Mouse (Mus musculus): ENCODE measurements around the gene Il27ra. TPM values are rescaled to one million over a fixed set of nuclear protein-coding genes. Genes with fewer than 3 reads are reported as not detected.

Il27ra gene
- polyA plus RNA-seq, 1 experiment from 2014 or later = 4.4 TPM

DNA sequence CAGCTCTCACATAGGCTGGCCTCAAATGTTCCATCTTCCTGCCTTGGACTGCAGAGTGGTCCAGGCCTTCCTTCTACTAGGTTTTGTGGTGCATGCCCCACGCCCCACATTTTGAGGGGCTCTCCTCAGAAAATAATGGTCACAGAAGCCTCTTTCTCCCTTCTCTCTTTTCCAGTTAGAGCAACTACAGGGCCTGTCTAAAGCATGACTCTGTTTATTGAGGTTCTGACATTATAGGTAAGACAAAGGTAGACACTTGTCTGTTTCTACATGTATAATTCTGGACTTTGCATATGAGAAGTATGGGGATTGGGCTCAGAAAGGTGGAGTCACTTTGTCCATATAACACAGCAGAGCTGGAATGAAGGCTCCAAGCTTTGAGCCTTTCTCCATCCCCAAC lies 22.6 kb upstream of the Il27ra start, which contains the start of gene Gm10643:
Gene Gm10643 (minus strand): TSS at position 101 of the 400 bp plus-strand sequence.
- no peaks in the 10 kb centered on the region for H3K27me3 ChIP-seq (replicated peaks)
- peaks cover 26% of the 10 kb centered on the region for H3K4me1 ChIP-seq (replicated peaks)
- peak within 1 kb of the TSS; percentile 83 for H3K27ac ChIP-seq (ENCODE audit: poor library complexity, severe bottlenecking)
- peak within 1 kb of the TSS; percentile 97 for H3K4me3 ChIP-seq
- H3K4me2 ChIP-seq = peak within 1 kb of the TSS; percentile 75
- H3K9me3 ChIP-seq (replicated peaks) = no peaks in the 10 kb centered on the region
- peak within 1 kb of the TSS; percentile 76 for H3K9ac ChIP-seq
- WGBS = 97% methylated on average over 1 of the region's 1 CpGs
- no peak for ATAC-seq (ENCODE audit: insufficient number of reproducible peaks, low FRiP score)
- no peaks in the 10 kb centered on the region for H3K36me3 ChIP-seq

DNA sequence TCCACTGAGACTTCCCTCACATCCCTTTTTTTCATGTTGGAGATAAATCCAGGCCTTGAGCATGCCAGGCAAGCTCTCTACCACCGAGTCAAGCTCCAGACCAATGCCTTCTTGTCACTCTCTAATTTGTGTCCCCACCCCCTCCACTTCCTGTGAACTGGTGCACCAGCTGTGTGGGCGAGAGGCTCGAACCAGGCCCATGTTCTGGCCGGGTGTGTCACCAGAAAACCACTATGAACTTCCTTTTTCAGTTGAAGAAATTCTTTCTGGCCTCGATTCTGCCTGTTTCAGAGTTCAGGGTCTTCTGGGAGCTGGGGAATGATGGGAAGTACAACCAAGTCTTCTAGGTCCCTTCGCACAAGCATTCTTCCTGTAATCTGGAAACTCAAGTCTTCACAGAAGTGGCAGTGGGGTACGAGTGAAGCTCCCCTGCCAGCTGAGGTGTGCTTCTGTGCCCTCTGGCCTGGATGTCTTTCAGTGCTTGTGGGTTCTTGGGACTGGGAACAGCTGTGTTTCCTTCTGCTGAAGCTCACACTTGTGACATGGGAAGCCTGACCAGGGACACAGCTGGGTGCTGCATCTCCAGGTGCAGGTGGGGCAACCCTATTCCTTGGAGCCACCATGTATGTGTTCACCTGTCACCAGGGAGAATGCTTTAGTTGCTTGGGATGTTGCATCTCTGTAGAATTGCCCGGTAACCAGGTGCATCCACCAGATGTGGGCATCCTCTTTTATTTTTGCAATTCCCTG lies 21.6 kb upstream of the Il27ra start:
- H3K27ac ChIP-seq (ENCODE audit: poor library complexity, severe bottlenecking) = no peak overlapping the region
- no peaks in the 10 kb centered on the region for H3K27me3 ChIP-seq (replicated peaks)
- H3K4me3 ChIP-seq = no peak overlapping the region
- no peak overlapping the region for H3K9ac ChIP-seq
- no peak overlapping the region for H3K4me2 ChIP-seq
- WGBS = 59% methylated on average over 8 of the region's 8 CpGs
- H3K36me3 ChIP-seq = no peaks in the 10 kb centered on the region
- ATAC-seq (ENCODE audit: insufficient number of reproducible peaks, low FRiP score) = no peak
- no peaks in the 10 kb centered on the region for H3K9me3 ChIP-seq (replicated peaks)
- H3K4me1 ChIP-seq (replicated peaks) = peaks cover 16% of the 10 kb centered on the region

DNA sequence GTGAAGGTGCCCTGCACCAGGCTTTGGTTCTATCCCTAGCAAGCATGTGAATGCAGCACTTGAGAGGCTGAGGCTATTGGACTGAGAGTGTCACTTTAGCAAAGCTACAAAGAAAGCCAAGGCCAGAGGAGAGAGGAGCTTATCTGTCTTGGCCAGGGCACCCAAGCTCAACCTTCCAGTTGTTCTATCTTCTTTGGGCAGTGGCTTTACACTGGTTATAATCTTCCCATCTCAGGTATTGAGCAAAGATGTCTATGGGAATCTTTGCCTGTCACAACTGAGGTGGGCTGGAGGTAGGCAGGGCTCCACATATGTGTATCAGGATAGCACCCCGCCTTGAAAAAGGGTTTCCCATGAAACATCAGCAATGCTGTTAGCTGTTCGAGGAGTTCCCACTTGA lies 17.9 kb upstream of the Il27ra start:
- Histone ChIP-seq H3K27me3 (replicated peaks) (no peaks in the 10 kb centered on the region), H3K9ac (no peak overlapping the region), H3K4me1 (replicated peaks) (no peaks in the 10 kb centered on the region), H3K4me2 (no peak overlapping the region), H3K9me3 (replicated peaks) (no peaks in the 10 kb centered on the region), H3K4me3 (no peak overlapping the region), H3K27ac (ENCODE audit: poor library complexity, severe bottlenecking) (no peak overlapping the region), H3K36me3 (no peaks in the 10 kb centered on the region)
- WGBS = 66% methylated on average over 2 of the region's 2 CpGs
- no peak for ATAC-seq (ENCODE audit: insufficient number of reproducible peaks, low FRiP score)

- 88% methylated on average over 2 of the region's 2 CpGs for WGBS
- Histone ChIP-seq H3K27ac (ENCODE audit: poor library complexity, severe bottlenecking) (no peak overlapping the region), H3K4me2 (no peak overlapping the region)
Observed at GRCm38 (mm10) chr8:84059226-84059625, 16.8 kb upstream of the Il27ra start.

DNA sequence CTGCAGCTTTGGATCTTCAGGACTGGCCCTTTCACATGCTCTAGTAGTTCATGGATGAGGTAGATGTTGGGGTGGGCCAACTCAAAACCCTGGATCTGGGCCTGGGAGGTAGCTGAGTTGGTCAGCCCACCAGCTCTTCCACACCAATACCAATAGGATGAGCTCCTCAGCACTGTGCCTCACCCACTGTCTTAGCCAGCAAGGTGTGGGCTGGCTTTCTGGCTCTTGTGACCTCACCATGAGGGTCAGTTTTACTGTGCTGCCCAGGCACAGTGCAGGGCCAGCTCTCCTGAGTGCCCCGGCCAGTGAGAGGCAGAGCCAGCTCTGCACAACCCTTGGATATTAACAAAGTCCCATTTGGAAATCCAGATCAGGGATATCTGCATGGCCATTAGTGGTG lies 15.4 kb upstream of the Il27ra start:
- Histone ChIP-seq H3K36me3 (no peaks in the 10 kb centered on the region), H3K27me3 (replicated peaks) (no peaks in the 10 kb centered on the region), H3K9ac (no peak overlapping the region), H3K9me3 (replicated peaks) (no peaks in the 10 kb centered on the region), H3K4me2 (no peak overlapping the region), H3K4me1 (replicated peaks) (peaks cover 3% of the 10 kb centered on the region), H3K4me3 (no peak overlapping the region), H3K27ac (ENCODE audit: poor library complexity, severe bottlenecking) (no peak overlapping the region)
- ATAC-seq (ENCODE audit: insufficient number of reproducible peaks, low FRiP score) = no peak; the same call in 1 of the 2 replicates
- WGBS = 88% methylated on average over 1 of the region's 1 CpGs

More at GRCm38 (mm10) chr8:84059226-84059625, 16.8 kb upstream of the Il27ra start:
- H3K36me3 ChIP-seq = no peaks in the 10 kb centered on the region
- ATAC-seq (ENCODE audit: insufficient number of reproducible peaks, low FRiP score) = no peak
- no peaks in the 10 kb centered on the region for H3K27me3 ChIP-seq (replicated peaks)
- H3K4me1 ChIP-seq (replicated peaks) = no peaks in the 10 kb centered on the region
- H3K9ac ChIP-seq = no peak overlapping the region
- H3K9me3 ChIP-seq (replicated peaks) = no peaks in the 10 kb centered on the region
- no peak overlapping the region for H3K4me3 ChIP-seq

DNA sequence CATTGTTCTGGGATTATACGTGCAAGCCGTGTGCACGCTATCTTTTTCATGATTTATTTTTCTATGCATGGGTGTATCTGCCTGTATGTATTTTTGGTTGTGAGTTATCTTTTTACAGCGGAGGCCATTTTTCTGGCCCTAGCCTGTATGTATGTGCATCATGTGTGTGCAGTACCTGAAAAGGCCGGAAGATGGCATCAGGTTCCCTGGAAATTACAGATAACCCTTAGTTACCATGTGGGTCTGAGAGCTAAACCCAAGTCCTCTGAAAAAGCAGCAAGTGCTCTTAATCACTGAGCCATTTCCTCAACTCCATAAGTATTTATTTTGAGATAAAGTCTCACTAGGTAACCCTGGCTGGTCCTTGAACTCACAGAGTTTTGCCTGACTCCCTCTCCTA lies 10.8 kb upstream of the Il27ra start:
- no peak for ATAC-seq (ENCODE audit: insufficient number of reproducible peaks, low FRiP score)
- Histone ChIP-seq H3K4me2 (no peak overlapping the region), H3K27ac (ENCODE audit: poor library complexity, severe bottlenecking) (no peak overlapping the region), H3K4me1 (replicated peaks) (peaks cover 25% of the 10 kb centered on the region), H3K27me3 (replicated peaks) (no peaks in the 10 kb centered on the region), H3K36me3 (no peaks in the 10 kb centered on the region), H3K4me3 (no peak overlapping the region), H3K9me3 (replicated peaks) (no peaks in the 10 kb centered on the region), H3K9ac (no peak overlapping the region)
- 80% methylated on average over 5 of the region's 5 CpGs for WGBS

GRCm38 (mm10) chr8:84052746-84053145 lies 10.4 kb upstream of the Il27ra start:
- 0 out of 2 replicates have a peak overlapping the region, but pooled peaks have one; percentile 5 for H3K27ac ChIP-seq (ENCODE audit: poor library complexity, severe bottlenecking)
- peak; percentile 81 for ATAC-seq (ENCODE audit: insufficient number of reproducible peaks, low FRiP score)
- no peaks in the 10 kb centered on the region for H3K9me3 ChIP-seq (replicated peaks)
- 43% methylated on average over 3 of the region's 3 CpGs for WGBS
- H3K4me3 ChIP-seq = no peak overlapping the region
- H3K4me2 ChIP-seq = no peak overlapping the region
- peaks cover 25% of the 10 kb centered on the region for H3K4me1 ChIP-seq (replicated peaks)
- H3K36me3 ChIP-seq = no peaks in the 10 kb centered on the region
- H3K9ac ChIP-seq = no peak overlapping the region
- no peaks in the 10 kb centered on the region for H3K27me3 ChIP-seq (replicated peaks)

- Histone ChIP-seq H3K4me1 (replicated peaks) (peaks cover 36% of the 10 kb centered on the region), H3K36me3 (no peaks in the 10 kb centered on the region), H3K9me3 (replicated peaks) (0 out of 2 replicates have a peak, but pooled peaks cover 3% of the 10 kb centered on the region), H3K27ac (ENCODE audit: poor library complexity, severe bottlenecking) (no peak overlapping the region), H3K4me3 (no peak overlapping the region), H3K4me2 (no peak overlapping the region), H3K9ac (no peak overlapping the region), H3K27me3 (replicated peaks) (peaks cover 28% of the 10 kb centered on the region)
- 65% methylated on average over 5 of the region's 5 CpGs for WGBS
- no peak for ATAC-seq (ENCODE audit: insufficient number of reproducible peaks, low FRiP score)
Observed at GRCm38 (mm10) chr8:84048171-84048570, 5.8 kb upstream of the Il27ra start.

DNA sequence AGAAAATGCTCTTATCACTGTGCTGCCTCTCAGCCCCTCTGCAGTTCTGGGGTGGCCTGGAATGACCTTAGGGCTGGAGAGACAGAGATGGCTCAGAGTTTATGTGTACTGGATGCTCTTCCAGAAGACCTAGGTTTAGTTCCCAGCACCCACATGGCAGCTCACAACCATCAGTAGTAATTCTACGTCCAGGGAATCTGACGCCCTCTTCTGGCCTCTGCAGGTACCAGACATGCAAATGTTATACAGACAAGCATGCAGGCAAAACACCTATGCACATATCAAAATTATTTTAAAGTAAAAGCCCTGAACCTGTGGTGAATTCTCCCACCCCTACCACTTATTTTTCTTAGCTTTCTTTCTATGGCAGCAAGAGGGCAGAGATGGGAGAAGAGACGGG lies 4.1 kb upstream of the Il27ra start:
- no peak overlapping the region for H3K4me2 ChIP-seq
- WGBS = 76% methylated on average over 3 of the region's 3 CpGs
- peaks cover 40% of the 10 kb centered on the region for H3K27me3 ChIP-seq (replicated peaks)
- H3K9me3 ChIP-seq (replicated peaks) = 0 out of 2 replicates have a peak, but pooled peaks cover 3% of the 10 kb centered on the region
- H3K27ac ChIP-seq (ENCODE audit: poor library complexity, severe bottlenecking) = no peak overlapping the region
- H3K4me3 ChIP-seq = no peak overlapping the region
- no peak for ATAC-seq (ENCODE audit: insufficient number of reproducible peaks, low FRiP score)
- no peak overlapping the region for H3K9ac ChIP-seq
- no peaks in the 10 kb centered on the region for H3K36me3 ChIP-seq
- peaks cover 31% of the 10 kb centered on the region for H3K4me1 ChIP-seq (replicated peaks)

- Histone ChIP-seq H3K4me1 (replicated peaks) (peaks cover 22% of the 10 kb centered on the region), H3K36me3 (no peaks in the 10 kb centered on the region), H3K4me2 (peak within 1 kb of the TSS; percentile 51), H3K4me3 (peak within 1 kb of the TSS; percentile 8; the same call in 1 of the 2 replicates), H3K27me3 (replicated peaks) (peaks cover 48% of the 10 kb centered on the region), H3K27ac (ENCODE audit: poor library complexity, severe bottlenecking) (no peak within 1 kb of the TSS), H3K9ac (no peak within 1 kb of the TSS; the same call in 1 of the 2 replicates), H3K9me3 (replicated peaks) (0 out of 2 replicates have a peak, but pooled peaks cover 3% of the 10 kb centered on the region)
- WGBS = 3% methylated on average over 9 of the region's 9 CpGs
- no peak for ATAC-seq (ENCODE audit: insufficient number of reproducible peaks, low FRiP score)
Observed at GRCm38 (mm10) chr8:84044900-84045299, 2.5 kb upstream of the Il27ra start, which contains the start of gene Rln3. TSS of gene Rln3 (minus strand) at chr8:84045000.

DNA sequence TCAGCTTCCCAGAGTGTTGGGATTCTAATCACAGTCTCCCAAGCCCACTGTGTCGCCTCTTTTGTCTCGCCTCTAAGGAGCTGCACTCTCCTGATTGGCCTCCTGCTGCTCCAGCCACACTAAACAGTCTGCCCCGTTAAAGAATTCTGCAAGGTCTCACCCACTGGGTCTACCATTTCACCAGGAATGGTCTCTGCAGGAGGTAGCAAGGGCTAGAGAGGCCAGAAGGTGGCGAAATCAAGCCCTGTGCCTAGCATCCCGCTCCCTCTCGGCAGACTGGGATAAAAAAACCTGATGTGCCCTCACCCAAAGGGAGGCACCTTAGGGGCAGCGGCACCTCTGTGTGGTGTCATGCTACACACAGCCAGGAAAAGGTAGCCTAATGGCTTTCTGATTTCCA lies 1.7 kb upstream of the Il27ra start:
- H3K27ac ChIP-seq (ENCODE audit: poor library complexity, severe bottlenecking) = no peak overlapping the region
- 0 out of 2 replicates have a peak, but pooled peaks cover 3% of the 10 kb centered on the region for H3K9me3 ChIP-seq (replicated peaks)
- H3K27me3 ChIP-seq (replicated peaks) = peaks cover 48% of the 10 kb centered on the region
- no peak overlapping the region; the same call in 1 of the 2 replicates for H3K9ac ChIP-seq
- peaks cover 22% of the 10 kb centered on the region for H3K4me1 ChIP-seq (replicated peaks)
- WGBS = 7% methylated on average over 7 of the region's 7 CpGs
- no peaks in the 10 kb centered on the region for H3K36me3 ChIP-seq
- peak overlapping the region; percentile 51; the same call in 1 of the 2 replicates for H3K4me2 ChIP-seq
- ATAC-seq (ENCODE audit: insufficient number of reproducible peaks, low FRiP score) = no peak
- H3K4me3 ChIP-seq = 0 out of 2 replicates have a peak overlapping the region, but pooled peaks have one; percentile 8

Data from heart, embryonic 12.5 days (tissue).